Mouse (Mus musculus): ENCODE results near the gene Usp45. TPM values are rescaled to one million over a fixed set of nuclear protein-coding genes. Genes with fewer than 3 reads are reported as not detected.
"Not testable (repeated sequence)": the region's sequence is repeated elsewhere in the genome, so short reads cannot be mapped to it uniquely, and the experiment has no call there.

Gene Usp45
- 10 to 100 TPM; 51.9 to 52.8 TPM for total RNA-seq (2021)

DNA sequence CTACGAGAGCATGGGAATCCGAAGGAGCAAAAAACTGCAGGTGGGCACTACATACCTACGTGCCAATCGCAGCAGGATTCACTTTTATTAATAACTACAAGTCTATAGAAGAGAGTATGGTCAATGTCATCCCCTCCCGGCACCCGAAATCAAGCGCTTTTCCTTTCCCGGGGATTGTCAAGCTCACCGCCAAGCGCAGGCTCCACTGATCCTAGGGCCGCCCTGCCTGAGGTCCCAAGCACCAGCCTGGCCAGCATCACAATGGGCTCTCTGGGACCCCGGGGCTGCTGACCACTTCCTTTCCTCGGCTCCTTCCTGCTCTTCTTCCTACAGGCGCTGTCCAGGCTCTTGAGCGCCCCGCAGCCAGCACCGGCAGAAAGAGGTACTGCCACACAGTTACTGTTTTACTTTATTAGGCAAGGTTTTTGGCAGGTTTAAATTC lies at the start of gene Usp45, which contains the start of gene Tstd3:
Gene Usp45 (plus strand): TSS at position 294 of the 442 bp plus-strand sequence.
Gene Tstd3 (minus strand): TSS at position 350 of the 442 bp plus-strand sequence.
- DNase-seq (ENCODE audit: extremely low spot score in 1 of 2, low spot score in 1 of 2), result peak; percentile 75 to 82

DNA sequence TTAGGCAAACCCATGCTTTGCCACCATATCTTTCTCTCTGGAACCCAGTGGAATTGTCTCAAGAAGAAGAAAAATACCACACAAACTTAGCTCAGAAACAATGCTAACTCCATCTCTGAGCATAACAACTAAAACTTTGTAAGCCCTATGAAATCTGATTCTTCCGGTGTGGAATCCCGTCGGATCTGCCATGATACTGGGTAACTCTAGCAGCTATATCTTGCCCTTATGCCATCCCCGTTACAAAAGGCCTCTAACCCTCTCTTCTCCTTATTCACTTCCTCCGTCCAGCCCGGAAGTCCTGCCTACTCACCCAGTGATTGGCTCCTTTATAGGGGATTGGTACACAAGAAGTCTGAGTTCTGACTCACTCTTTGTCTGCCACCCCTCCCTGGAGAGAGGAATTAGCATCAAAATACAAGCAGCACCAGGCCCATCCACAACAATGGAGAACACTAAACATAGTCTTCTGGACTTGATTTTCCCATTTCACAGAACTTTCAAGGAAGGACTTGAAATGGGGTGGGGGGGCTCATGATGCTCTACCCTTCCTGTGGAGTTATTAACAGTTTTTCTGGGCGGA lies 44.1 kb upstream of the Usp45 start:
- DNase-seq (ENCODE audit: extremely low spot score in 1 of 2, low spot score in 1 of 2), result no peak

DNA sequence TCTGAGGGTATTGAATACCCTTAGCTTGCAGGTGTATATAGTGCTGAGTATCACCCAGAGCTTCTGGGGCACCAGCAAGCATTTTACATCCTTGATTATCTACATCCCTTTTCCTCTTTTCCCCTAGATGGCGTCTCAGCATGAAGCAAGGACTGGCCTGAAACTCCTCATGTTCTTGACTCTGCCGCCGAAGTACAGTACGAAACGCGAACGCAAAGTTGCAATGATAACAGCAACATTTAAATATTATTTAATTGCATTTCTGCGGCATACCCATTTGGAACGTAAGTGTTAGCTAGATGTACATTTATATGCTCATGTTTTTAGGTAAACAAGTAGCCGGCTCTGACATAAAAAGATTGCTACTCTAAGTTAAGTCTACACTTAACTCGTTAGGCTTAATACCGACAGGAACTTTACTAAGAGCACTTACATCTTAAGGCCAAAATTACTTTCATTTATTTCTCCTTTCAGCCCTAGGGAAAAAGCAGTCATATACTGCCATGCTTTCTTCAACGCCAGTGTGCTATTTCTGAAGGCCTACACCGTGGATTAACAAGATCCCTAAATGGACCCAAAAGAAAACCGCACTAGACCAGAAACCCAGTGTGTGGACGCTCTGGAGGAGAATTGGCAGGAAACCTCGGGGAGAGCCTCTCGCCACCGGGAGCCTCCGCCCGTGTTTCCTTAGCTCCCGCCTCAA lies 39.9 kb upstream of the Usp45 start:
- DNase-seq (ENCODE audit: extremely low spot score in 1 of 2, low spot score in 1 of 2), result peak; percentile 10 to 14

DNA sequence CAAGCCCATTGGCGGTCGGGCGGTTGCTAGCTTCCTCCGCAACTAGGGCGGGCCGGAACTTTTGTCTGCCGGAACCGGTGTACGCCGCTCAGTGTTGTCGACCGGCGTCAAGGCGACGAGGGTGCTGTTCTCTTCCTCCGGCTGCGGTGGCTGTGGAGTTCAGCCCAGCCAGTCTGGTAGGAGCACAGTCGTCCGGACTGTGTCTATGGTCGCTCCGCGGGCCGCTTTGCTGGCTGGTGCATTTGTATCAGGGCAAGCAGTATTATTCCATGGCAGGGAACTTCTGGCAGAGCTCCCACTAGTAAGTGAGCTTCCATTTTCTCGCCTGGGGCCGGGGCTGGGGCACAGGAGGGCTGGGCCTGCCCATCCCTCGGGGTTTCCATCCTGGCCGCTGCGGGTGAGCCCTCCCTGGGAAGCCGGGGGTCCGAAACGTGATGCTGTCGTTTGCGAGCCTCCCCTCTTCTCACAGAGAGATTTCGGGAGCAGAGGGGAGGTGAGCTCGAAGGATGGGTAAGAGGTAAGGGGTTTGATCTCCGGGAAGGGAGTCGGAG lies 39.3 kb upstream of the Usp45 start, which contains the start of gene Ccnc:
Gene Ccnc (plus strand): TSS at position 87 of the 551 bp plus-strand sequence.
- DNase-seq (ENCODE audit: extremely low spot score in 1 of 2, low spot score in 1 of 2), result peak; percentile 85 to 90

DNA sequence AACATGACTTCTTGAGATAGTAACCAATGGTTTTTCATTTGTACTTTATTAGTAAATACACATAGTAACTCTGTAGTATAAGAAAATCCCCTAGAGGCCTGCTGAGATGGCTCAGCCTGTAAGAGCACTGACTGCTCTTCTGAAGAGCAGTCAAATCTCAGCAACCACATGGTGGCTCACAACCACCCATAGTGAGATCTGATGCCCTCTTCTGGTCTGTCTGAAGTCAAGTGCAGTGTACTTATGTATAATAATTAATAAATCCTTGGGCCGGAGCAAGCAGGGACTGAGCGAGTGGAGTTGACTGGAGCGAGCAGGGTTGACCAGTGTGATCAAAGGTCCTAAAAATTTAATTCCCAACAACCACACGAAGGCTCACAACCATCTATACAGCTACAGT lies 27.8 kb upstream of the Usp45 start:
- DNase-seq (ENCODE audit: extremely low spot score in 1 of 2, low spot score in 1 of 2), result no peak

DNA sequence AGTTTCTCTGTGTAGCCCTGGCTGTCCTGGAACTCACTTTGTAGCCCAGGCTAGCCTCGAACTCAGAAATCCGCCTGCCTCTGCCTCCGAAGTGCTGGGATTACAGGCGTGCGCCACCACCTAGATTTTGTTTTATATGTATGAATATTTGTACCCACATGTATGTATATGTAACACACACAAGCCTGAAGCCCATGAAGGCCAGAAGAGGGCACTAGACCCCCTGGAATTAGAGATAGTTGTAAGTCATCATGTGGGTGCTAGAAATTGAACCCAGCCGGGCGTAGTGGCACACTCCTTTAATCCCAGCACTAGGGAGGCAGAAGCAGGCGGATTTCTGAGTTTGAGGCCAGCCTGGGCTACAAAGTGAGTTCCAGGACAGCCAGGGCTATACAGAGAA lies 22.8 kb upstream of the Usp45 start:
- not testable (repeated sequence) for DNase-seq (ENCODE audit: extremely low spot score in 1 of 2, low spot score in 1 of 2)

DNA sequence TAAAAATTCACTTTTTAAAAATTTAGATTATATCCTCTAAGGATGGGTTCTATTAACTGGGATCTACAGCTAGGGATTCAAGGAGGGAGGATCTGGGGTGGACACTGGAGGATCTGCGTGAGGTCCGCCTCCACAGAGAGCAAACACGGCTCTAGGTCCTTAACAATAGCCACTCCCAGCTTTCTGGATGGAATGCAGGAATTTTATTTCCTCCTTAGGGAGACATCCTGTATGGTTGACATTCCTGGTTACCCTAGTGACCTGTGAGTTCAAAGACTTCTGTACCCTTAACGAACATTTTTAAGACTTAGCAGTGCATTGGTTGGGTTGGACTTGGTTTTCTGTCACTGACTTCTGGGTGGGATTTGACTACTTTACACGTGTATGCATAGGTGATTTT lies 21.2 kb upstream of the Usp45 start:
- no peak for DNase-seq (ENCODE audit: extremely low spot score in 1 of 2, low spot score in 1 of 2)

DNA sequence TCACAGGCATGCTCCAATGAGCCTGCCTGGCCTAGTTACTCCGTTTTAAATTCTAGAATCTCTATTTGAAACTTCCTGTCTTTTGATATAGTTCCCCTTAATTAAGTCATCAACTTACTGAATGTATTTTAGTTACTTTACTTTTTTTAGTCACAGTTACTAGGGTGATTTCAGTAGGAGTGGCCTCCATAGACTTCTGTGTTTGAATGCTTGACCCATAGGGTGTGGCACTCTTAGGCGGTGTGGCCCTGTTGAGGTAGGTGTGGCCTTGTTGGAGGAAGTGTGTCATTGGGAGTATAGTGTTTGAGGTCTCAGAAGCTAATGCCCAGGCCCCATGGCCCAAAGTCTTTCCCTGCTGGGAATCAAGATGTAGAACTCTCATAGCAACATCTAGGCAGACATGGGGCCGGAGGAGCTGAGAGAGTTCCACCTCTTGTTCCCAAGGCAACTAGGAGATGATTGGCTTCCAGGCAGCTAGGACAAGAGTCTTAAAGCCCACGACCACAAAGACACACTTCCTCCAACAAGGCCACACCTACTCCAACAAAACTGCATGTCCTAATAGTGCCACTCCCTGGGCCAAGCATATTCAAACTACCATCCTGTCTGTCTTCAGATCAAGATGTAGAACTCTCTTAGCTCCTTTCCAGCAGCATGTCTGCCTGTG lies 11.7 kb upstream of the Usp45 start:
- no peak for DNase-seq (ENCODE audit: extremely low spot score in 1 of 2, low spot score in 1 of 2)

DNA sequence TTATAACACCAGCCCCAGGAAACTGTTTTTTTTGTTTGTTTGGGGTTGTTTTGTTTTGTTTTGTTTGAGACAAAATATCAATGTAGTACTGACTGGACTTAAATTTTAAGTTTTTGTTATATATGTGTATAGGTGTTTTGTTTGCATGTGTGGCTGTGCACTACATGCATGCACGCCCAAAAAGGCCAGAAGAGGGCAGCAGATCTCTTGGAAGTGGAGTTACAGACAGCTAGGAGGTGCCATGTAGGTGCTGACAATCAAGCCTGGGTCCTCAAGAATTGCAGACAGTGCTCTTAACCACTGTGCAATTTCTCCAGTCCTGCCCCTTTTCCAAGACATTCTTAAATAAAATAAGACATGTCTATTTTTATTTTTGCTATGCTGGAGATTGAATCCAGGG lies 8.1 kb upstream of the Usp45 start:
- DNase-seq (ENCODE audit: extremely low spot score in 1 of 2, low spot score in 1 of 2), result no peak

DNA sequence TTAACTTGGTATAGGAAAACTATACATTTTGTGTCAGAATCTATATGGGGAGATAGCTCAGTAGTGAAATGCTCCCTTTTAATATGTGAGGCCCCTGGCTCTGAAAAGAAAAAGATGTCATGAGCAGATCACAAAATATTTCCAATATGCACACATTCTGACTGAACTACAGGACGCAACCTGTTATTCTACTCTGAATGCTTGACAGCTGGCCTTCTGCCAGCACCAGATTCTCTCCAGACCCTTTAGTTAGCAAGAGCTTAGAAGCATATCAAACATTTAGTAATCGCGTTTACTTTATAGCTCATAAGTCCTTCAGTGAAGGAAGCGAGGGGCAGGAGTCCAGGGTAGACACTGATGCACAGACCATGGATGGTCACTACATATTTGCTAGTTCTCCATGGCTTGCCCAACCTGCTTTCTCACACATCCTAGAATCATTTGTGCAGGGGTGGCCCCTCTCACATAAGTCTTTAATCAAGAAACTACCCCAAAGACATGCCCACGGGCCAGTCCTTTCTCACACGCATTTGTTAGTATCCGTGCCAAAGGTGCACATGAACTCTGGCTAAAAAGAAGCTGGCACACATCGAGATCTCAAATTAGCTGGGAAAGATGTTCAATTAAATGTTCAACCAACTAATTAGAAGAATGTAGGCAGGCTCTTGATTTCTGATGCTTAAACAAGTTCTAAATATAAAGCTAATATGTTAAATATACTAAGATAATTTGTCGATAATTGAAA lies 5.4 kb upstream of the Usp45 start:
- peak in 1 of 2 experiments; percentile 42 for DNase-seq (ENCODE audit: extremely low spot score in 1 of 2, low spot score in 1 of 2)

DNA sequence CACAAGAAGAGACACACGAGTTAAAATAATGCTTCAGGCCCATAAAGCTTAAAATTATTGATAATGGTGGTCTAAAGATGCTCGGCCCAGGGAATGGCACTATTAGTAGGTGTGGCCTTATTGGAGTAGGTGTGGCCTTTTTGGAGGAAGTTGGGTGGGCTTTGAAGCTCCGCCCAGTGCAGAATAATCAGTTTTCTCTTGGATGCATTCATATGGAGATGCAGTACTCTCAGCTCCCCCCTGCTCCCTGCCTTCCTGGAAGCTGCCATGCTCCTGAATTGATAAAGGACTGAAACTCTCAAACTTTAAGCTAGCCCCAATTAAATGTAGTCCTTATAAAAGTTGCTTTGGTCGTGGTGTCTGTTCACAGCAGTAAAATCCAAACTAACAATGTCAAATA lies 3.1 kb upstream of the Usp45 start:
- DNase-seq (ENCODE audit: extremely low spot score in 1 of 2, low spot score in 1 of 2), result no peak

DNA sequence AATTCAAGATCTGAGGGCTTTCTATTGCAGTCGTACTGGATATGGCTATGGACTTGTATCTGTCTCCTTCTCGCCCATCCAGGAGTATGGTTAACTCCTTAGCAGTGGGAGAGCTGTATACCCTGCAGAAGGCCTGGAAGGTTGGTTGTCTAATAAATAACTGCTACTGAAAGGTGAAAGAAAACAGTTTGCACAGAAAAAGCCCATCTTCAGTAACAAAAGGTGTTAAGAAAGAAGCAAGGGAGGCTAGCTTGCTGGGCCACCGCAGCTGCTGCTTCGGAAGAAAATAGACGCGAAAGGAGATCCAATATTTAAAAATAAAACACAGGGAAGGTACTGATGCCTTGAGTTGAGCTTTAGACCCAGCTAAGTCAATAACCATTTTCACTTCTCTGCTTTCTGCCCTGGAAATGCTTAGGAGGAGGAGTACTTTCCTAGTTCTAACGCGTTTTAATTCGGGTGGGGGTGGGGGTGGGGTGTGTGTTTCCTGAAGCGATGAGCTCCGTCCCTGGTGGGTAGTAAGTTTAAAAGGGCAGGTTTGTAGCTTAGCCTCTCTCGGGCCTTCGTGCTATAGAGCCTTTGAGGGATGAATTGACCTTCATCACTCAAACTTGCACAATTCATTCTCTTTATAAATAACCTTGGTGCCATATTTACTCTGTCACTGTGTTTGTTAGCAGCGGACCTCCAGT lies 639 bp upstream of the Usp45 start:
- DNase-seq (ENCODE audit: extremely low spot score in 1 of 2, low spot score in 1 of 2), result no peak

DNA sequence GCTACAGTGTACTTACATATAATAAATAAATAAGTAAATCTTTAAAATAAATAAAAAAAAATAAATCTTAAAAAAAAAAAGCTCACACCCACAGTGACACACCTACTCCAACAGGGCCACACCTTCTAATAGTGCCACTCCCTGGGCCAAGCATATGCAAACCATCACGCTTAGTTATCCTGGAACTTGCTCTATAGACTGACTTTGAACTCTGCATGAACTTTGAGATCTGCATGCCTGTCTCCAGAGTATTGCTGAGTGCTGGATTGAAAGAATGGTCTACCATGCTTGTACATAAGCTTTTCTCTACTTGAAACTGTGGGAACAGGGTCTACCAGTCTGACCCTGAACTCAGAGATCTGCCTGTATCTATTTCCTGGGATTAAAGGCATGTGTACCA lies 4.1 kb downstream of the Usp45 start:
- DNase-seq (ENCODE audit: extremely low spot score in 1 of 2, low spot score in 1 of 2), result no peak

DNA sequence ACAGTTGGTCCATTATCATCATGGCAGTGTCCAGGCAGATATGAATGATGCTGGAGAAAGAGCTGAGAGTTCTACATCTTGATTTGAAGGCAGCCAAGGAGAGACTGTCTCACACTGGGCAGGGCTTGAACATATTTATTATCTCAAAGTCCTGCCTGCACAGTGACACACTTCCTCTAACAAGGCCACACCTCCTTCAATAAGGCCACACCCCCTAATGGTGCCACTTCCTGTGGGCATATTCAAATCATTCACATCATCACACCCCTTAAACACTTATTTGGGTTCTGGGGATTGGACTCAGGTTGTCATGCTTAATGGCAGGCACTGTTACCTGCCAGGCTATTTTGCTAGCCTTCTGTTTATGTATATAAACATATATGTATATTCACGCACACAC lies 5.3 kb downstream of the Usp45 start:
- DNase-seq (ENCODE audit: extremely low spot score in 1 of 2, low spot score in 1 of 2), result no peak

DNA sequence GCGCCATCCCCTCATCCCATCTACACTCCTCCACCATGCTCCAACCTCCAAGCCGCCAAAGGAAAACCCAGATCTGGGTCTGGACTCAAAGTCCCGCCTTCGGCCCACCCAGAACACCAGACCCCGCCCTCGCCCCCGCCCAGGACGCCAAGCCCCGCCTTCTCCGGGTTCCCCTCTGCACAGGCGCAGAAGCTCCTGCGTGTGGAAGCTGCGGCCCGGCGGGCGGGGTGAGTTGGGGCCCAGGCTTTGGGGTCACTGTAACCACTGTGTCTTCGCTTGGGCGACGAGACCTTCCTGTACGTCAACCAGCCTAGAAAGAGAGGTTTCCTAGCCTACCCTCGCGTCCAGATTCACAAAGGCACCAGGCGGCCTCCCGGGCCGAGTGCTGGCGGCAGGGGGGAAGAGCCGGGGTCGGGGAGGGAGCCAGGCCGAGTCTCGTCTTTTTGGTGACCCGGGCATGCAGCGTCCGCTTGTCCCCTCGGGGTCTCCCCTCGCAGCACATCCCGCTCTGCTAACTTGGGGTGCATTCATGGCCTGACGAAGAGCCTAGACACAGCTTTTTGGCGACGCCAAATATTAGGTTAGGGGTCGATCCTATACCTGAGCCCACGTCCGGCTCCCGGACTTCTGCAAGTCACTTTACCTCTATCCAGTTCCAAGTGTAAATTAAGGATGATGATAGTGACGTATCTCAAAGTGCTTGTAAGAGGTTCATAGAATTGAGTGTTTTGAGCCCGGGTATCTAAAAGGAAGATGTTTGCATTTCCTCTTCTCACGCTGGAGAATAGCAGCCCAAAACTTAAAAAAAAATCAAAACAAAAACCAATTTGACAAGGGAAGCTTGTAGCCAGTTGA lies 9.4 kb downstream of the Usp45 start:
- DNase-seq (ENCODE audit: extremely low spot score in 1 of 2, low spot score in 1 of 2), result peak; percentile 84 to 87

DNA sequence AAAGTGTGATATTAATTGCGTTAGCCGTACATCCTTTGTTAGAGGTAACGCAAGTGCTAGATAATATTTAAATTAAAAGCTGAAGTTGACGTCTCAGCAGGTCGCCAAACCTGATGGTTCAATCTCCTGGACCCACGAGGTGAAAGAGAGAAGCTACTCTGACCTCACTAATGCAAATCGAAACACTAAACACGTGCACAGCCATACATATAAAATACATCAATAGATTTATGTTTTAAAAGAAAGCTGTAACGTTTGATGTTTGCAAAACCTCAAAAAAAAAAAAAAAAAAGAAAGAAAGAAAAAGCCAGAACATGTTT lies 9.9 kb downstream of the Usp45 start:
- no peak for DNase-seq (ENCODE audit: extremely low spot score in 1 of 2, low spot score in 1 of 2)

DNA sequence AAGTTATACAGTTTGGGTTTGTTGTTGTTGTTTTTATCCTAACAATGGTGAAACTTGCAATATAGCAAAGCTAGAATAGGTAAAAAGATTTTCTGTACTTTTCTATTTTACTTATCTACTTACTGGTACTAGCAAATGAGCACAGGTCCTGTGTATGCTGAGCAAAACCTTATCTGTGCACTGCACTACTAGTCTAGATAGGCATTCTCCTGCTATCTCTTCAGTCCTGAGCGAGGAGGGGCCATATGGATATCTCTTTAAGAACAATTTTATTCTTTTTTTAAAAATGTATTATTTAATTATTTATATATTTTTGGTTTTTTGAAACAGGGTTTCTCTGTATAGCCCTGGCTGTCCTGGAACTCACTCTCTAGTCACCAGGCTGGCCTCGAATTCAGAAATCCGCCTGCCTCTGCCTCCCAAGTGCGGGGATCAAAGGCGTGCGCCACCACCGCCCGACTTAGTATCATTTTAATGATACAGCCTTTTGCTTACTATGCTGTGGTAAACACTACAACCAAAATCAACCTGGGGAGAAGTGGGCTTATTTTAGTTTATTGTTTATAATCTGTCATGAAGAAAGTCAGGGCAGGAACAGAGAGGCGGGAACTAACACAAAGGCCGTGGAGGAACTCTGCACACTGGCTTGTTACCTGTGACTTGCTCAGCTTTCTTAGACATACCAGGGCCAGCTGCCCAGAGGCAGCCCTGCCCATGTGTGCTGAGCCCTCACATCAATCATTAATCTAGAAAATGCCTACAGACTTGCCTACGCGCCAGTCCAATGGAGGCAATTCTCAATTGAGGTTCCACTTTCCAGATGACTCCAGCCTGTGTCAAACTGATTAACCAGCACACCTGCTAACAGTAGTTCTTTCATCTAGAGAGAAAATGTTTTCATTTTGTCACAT lies 14.1 kb downstream of the Usp45 start:
- no peak for DNase-seq (ENCODE audit: extremely low spot score in 1 of 2, low spot score in 1 of 2)

DNA sequence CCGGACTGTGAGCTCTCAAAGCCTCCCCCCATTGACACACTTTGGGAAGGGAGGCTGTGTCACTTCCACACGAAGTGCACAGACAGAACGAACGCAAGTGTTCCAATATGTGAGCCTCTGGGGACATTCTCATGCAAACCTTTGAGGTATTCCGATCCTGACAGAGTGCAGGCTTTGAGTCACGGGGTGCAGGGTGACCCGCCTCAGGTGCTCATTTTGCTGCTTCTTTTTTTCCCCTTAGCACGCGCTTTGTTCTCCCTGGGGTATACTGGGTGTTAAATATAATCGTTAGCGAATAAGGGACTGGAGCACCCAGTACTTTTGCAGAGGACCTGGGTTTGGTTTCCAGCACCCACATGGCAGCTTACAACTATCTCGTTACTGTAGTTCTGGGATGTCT lies 19.3 kb downstream of the Usp45 start:
- no peak for DNase-seq (ENCODE audit: extremely low spot score in 1 of 2, low spot score in 1 of 2)

Measured in layer of hippocampus, postnatal 25 days (tissue).